Mouse (Mus musculus) retina, adult 2 months (tissue): ENCODE data around the gene Gm35549.

ENCODE experiments used
- DNase-seq: peaks from one replicate; pipeline ENCODE4 v3.0.0-alpha.2; 2012; ENCODE audit warnings: low read depth, low spot score

Gene Gm35549

GRCm38 (mm10) chr9:122826743-122827142, 17.1 kb downstream of the Gm35549 start:
- DNase-seq = no peak

GRCm38 (mm10) chr9:122823374-122824017, 20.3 kb downstream of the Gm35549 start:
- DNase-seq = no peak

- DNase-seq = no peak
Observed at GRCm38 (mm10) chr9:122815239-122815851, 28.5 kb downstream of the Gm35549 start.

GRCm38 (mm10) chr9:122814775-122815174, 29.1 kb downstream of the Gm35549 start:
- no peak for DNase-seq

- no peak for DNase-seq
Observed at GRCm38 (mm10) chr9:122812386-122812785, 31.4 kb downstream of the Gm35549 start.

- no peak for DNase-seq
Observed at GRCm38 (mm10) chr9:122810212-122810611, 33.6 kb downstream of the Gm35549 start.

- DNase-seq = no peak
Observed at GRCm38 (mm10) chr9:122807186-122807585, 36.6 kb downstream of the Gm35549 start.

GRCm38 (mm10) chr9:122805845-122806341, 37.9 kb downstream of the Gm35549 start:
- DNase-seq = no peak

- peak; percentile 84 for DNase-seq
Observed at GRCm38 (mm10) chr9:122805053-122805844, 38.6 kb downstream of the Gm35549 start, which contains the start of gene Tcaim. Tcaim (plus strand) TSS chr9:122805539.

- DNase-seq = no peak
Observed at GRCm38 (mm10) chr9:122786534-122786933, 57.3 kb downstream of the Gm35549 start.

- no peak for DNase-seq
Observed at GRCm38 (mm10) chr9:122785231-122785630, 58.6 kb downstream of the Gm35549 start.
